In the genomic region with DNA sequence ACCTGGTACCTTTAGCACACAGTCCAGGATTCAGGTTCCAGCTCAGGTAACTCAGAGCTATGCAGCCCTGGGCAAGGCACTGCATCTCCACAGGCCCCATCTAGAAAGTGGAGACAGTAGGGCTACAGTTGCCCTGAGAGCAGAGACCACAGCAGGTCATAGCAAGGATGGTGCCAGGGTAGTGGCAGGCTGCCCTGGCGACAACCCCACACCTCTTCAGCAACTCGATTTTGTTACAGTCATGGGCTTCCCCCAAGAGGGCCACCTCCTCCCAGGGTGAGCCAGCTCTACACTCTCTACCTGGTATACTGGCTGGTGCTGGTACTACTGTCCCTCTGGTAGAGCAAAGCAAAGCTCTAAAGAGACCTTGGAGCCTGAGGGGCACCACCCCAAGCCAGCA, we compare ENCODE assay signal across 23 mouse cellular contexts. TPM values are rescaled to one million over a fixed set of nuclear protein-coding genes. Genes with fewer than 3 reads are reported as not detected.
DNase-seq lines count a peak whose midpoint lies in the region; ATAC-seq and TF ChIP-seq lines count a peak whose summit lies in the region.
"Had no signal": no experiment of that assay in that cellular context is flagged by ENCODE, and none has a peak within 500 bp of the region (broad histone marks: within the 10 kb centered on the region; RNA-seq: fewer than 3 reads in every experiment).

No protein-coding gene starts in this region.

- DNase-seq in adrenal gland, postnatal 14 days = peak; percentile 32
- no peak for DNase-seq in adrenal gland, adult (ENCODE audit: inconsistent age in 2 of 2, low spot score in 1 of 2)
- peak; percentile 64 for DNase-seq in gastrocnemius, adult 2 months
- no peak for DNase-seq in gastrocnemius, postnatal 14 days
- no peak for DNase-seq in limb, embryonic 10.5 days (ENCODE audit: low spot score)
- DNase-seq: adrenal gland, postnatal 25 days; cerebellum, adult 11 months; cerebellum, adult 18-20 months; cerebellum, adult 8-10 months; cerebellum, adult 9-11 months; cerebellum, postnatal 14 days; cerebellum, postnatal 36 days; embryo, embryonic 11 days had no signal

- no peaks in the 10 kb centered on the region for H3K27me3 ChIP-seq in kidney, embryonic 16.5 days (ENCODE audit: insufficient read depth, low read length)
- H3K27me3 ChIP-seq in kidney, embryonic 14.5 days (ENCODE audit: control insufficient read depth, insufficient read depth, low read length) = no peaks in the 10 kb centered on the region
- H3K27me3 ChIP-seq in limb, embryonic 13.5 days = no peaks in the 10 kb centered on the region
- H3K27me3 ChIP-seq in limb, embryonic 10.5 days (ENCODE audit: low read depth, poor library complexity, severe bottlenecking) = no peaks in the 10 kb centered on the region
- H3K27me3 ChIP-seq: embryonic facial prominence, embryonic 12.5 days; embryonic facial prominence, embryonic 15.5 days; forebrain, embryonic 12.5 days had no signal

- intact Hi-C loops in gastrocnemius, adult 2 months (cut with DNase I) = no loop called here
- intact Hi-C loops in gastrocnemius, postnatal 14 days (cut with DNase I; ENCODE audit: low total_unique reads) = no loop called here

- peaks cover 18% of the 10 kb centered on the region for H3K36me3 ChIP-seq in kidney, embryonic 16.5 days (ENCODE audit: insufficient read depth, low read length)
- H3K36me3 ChIP-seq in kidney, embryonic 14.5 days (ENCODE audit: control insufficient read depth, insufficient read depth, low read length) = peaks cover 5% of the 10 kb centered on the region
- peaks cover 41% of the 10 kb centered on the region for H3K36me3 ChIP-seq in limb, embryonic 13.5 days
- peaks cover 46% of the 10 kb centered on the region for H3K36me3 ChIP-seq in limb, embryonic 10.5 days

- no peak for TF ChIP-seq CTCF in gastrocnemius, adult 2 months (IDR thresholded peaks at IDR 0.05)

- no peaks in the 10 kb centered on the region for H3K9me3 ChIP-seq in kidney, embryonic 16.5 days (ENCODE audit: low read length)
- no peaks in the 10 kb centered on the region for H3K9me3 ChIP-seq in kidney, embryonic 14.5 days (ENCODE audit: control insufficient read depth, low read length)
- no peaks in the 10 kb centered on the region for H3K9me3 ChIP-seq in limb, embryonic 13.5 days
- no peaks in the 10 kb centered on the region for H3K9me3 ChIP-seq in limb, embryonic 10.5 days (replicated peaks)
- H3K9me3 ChIP-seq: embryonic facial prominence, embryonic 12.5 days; embryonic facial prominence, embryonic 15.5 days; forebrain, embryonic 10.5 days; forebrain, embryonic 12.5 days had no signal

- H3K4me2 ChIP-seq in kidney, embryonic 16.5 days (replicated peaks; ENCODE audit: low read depth, low read length) = no peak overlapping the region
- H3K4me2 ChIP-seq in kidney, embryonic 14.5 days (replicated peaks; ENCODE audit: low read depth, low read length) = no peak overlapping the region
- no peak overlapping the region for H3K4me2 ChIP-seq in limb, embryonic 13.5 days (replicated peaks)
- H3K4me2 ChIP-seq: embryonic facial prominence, embryonic 12.5 days; embryonic facial prominence, embryonic 15.5 days; forebrain, embryonic 12.5 days had no signal

- no peak overlapping the region for H3K27ac ChIP-seq in gastrocnemius, adult 2 months
- H3K27ac ChIP-seq in kidney, embryonic 16.5 days (ENCODE audit: low read length) = no peak overlapping the region
- no peak overlapping the region for H3K27ac ChIP-seq in kidney, embryonic 14.5 days (ENCODE audit: low read depth, low read length)
- no peak overlapping the region for H3K27ac ChIP-seq in limb, embryonic 13.5 days
- no peak overlapping the region for H3K27ac ChIP-seq in limb, embryonic 10.5 days
- H3K27ac ChIP-seq: embryonic facial prominence, embryonic 12.5 days; embryonic facial prominence, embryonic 15.5 days; forebrain, embryonic 10.5 days; forebrain, embryonic 12.5 days had no signal

- H3K4me1 ChIP-seq in kidney, embryonic 16.5 days (ENCODE audit: insufficient read depth, low read length) = no peaks in the 10 kb centered on the region; the same call in 1 of the 2 replicates
- H3K4me1 ChIP-seq in kidney, embryonic 14.5 days (ENCODE audit: control insufficient read depth, insufficient read depth, low read length) = no peaks in the 10 kb centered on the region
- 0 out of 2 replicates have a peak, but pooled peaks cover 2% of the 10 kb centered on the region for H3K4me1 ChIP-seq in limb, embryonic 13.5 days
- H3K4me1 ChIP-seq in limb, embryonic 10.5 days = 0 out of 2 replicates have a peak, but pooled peaks cover 3% of the 10 kb centered on the region
- H3K4me1 ChIP-seq: embryonic facial prominence, embryonic 12.5 days had no signal

- ATAC-seq in kidney, embryonic 16.5 days (ENCODE audit: low FRiP score, low TSS enrichment) = peak; percentile 33; the same call in 1 of the 2 replicates
- no peak for ATAC-seq in kidney, embryonic 14.5 days (ENCODE audit: low FRiP score, low TSS enrichment)
- no peak for ATAC-seq in limb, embryonic 13.5 days (ENCODE audit: low FRiP score, low read depth)
- ATAC-seq: forebrain, embryonic 14.5 days; forebrain, embryonic 16.5 days had no signal

- H3K4me3 ChIP-seq in gastrocnemius, adult 2 months = no peak overlapping the region
- no peak overlapping the region for H3K4me3 ChIP-seq in kidney, embryonic 16.5 days (ENCODE audit: low read length)
- no peak overlapping the region for H3K4me3 ChIP-seq in kidney, embryonic 14.5 days (ENCODE audit: low read length)
- H3K4me3 ChIP-seq in limb, embryonic 13.5 days = no peak overlapping the region
- no peak overlapping the region for H3K4me3 ChIP-seq in limb, embryonic 10.5 days
- H3K4me3 ChIP-seq: embryonic facial prominence, embryonic 12.5 days; embryonic facial prominence, embryonic 15.5 days; erythroblast, embryonic 14.5 days; forebrain, embryonic 10.5 days; forebrain, embryonic 12.5 days had no signal

- 86% methylated on average over 2 of the region's 2 CpGs for WGBS in kidney, embryonic 16.5 days
- WGBS in kidney, embryonic 14.5 days = 76% methylated on average over 2 of the region's 2 CpGs
- 58% methylated on average over 2 of the region's 2 CpGs for WGBS in limb, embryonic 13.5 days
- WGBS in limb, embryonic 10.5 days = 87% methylated on average over 2 of the region's 2 CpGs

- no peak overlapping the region for H3K9ac ChIP-seq in kidney, embryonic 16.5 days (replicated peaks; ENCODE audit: low read length)
- no peak overlapping the region for H3K9ac ChIP-seq in kidney, embryonic 14.5 days (ENCODE audit: low read depth, low read length)
- 0 out of 2 replicates have a peak overlapping the region, but pooled peaks have one; percentile 35 for H3K9ac ChIP-seq in limb, embryonic 13.5 days
- H3K9ac ChIP-seq: embryonic facial prominence, embryonic 12.5 days; embryonic facial prominence, embryonic 15.5 days; forebrain, embryonic 12.5 days had no signal

RNA-seq across cellular contexts. Expression of a gene that starts 10.9 kb away (rescaled TPM):
- 18.5 and 20.2 TPM in 2 replicates for total RNA-seq in adrenal gland, postnatal 14 days (2021)
- total RNA-seq in gastrocnemius, adult 2 months (2021) = 1 to 10 TPM; 4.4 to 5.0 TPM
- 1 to 10 TPM; 3.2 to 3.3 TPM for total RNA-seq in gastrocnemius, postnatal 14 days (2021)
- polyA plus RNA-seq in kidney, embryonic 16.5 days (2015; fragmentation: Nextera tagmentation; extraction: Ambion mirVana) = 42.5 and 44.1 TPM in 2 replicates
- 41.2 and 42.6 TPM in 2 replicates for polyA plus RNA-seq in kidney, embryonic 14.5 days (2014; fragmentation: Nextera tagmentation; extraction: Ambion mirVana)
- polyA plus RNA-seq in limb, embryonic 13.5 days (2015; fragmentation: Nextera tagmentation; extraction: Ambion mirVana) = 40.4 and 42.5 TPM in 2 replicates
- polyA plus RNA-seq in limb, embryonic 10.5 days (2016; fragmentation: Nextera tagmentation; extraction: Ambion mirVana) = 38.6 and 45.0 TPM in 2 replicates

RNA-seq across cellular contexts. Expression of a gene that starts 19.4 kb away (rescaled TPM):
- 250 and 278 TPM in 2 replicates for total RNA-seq in adrenal gland, postnatal 14 days (2021)
- total RNA-seq in gastrocnemius, adult 2 months (2021) = 100 to 1,000 TPM in 1 of 2 experiments, 10 to 100 TPM in 1; 93.8 to 110 TPM
- 10 to 100 TPM; 75.4 to 90.4 TPM for total RNA-seq in gastrocnemius, postnatal 14 days (2021)
- polyA plus RNA-seq in kidney, embryonic 16.5 days (2015; fragmentation: Nextera tagmentation; extraction: Ambion mirVana) = 430 and 458 TPM in 2 replicates
- polyA plus RNA-seq in kidney, embryonic 14.5 days (2014; fragmentation: Nextera tagmentation; extraction: Ambion mirVana) = 647 and 702 TPM in 2 replicates
- 514 and 554 TPM in 2 replicates for polyA plus RNA-seq in limb, embryonic 13.5 days (2015; fragmentation: Nextera tagmentation; extraction: Ambion mirVana)
- polyA plus RNA-seq in limb, embryonic 10.5 days (2016; fragmentation: Nextera tagmentation; extraction: Ambion mirVana) = 854 and 929 TPM in 2 replicates

RNA-seq across cellular contexts. Expression of a gene that starts 39.7 kb away (rescaled TPM):
- total RNA-seq in adrenal gland, postnatal 14 days (2021) = 5.7 and 10.9 TPM in 2 replicates
- 1 to 10 TPM; 3.6 to 4.1 TPM for total RNA-seq in gastrocnemius, adult 2 months (2021)
- total RNA-seq in gastrocnemius, postnatal 14 days (2021) = 1 to 10 TPM; 5.9 to 6.4 TPM
- 13.5 and 15.9 TPM in 2 replicates for polyA plus RNA-seq in kidney, embryonic 16.5 days (2015; fragmentation: Nextera tagmentation; extraction: Ambion mirVana)
- 7.8 and 9.1 TPM in 2 replicates for polyA plus RNA-seq in kidney, embryonic 14.5 days (2014; fragmentation: Nextera tagmentation; extraction: Ambion mirVana)
- 8.6 and 10.0 TPM in 2 replicates for polyA plus RNA-seq in limb, embryonic 13.5 days (2015; fragmentation: Nextera tagmentation; extraction: Ambion mirVana)
- 13.5 and 14.7 TPM in 2 replicates for polyA plus RNA-seq in limb, embryonic 10.5 days (2016; fragmentation: Nextera tagmentation; extraction: Ambion mirVana)

RNA-seq across cellular contexts. Expression of a gene that starts 55.7 kb away (rescaled TPM):
- total RNA-seq in adrenal gland, postnatal 14 days (2021) = 13.9 and 18.3 TPM in 2 replicates
- 1 to 10 TPM; 2.0 to 3.5 TPM for total RNA-seq in gastrocnemius, adult 2 months (2021)
- total RNA-seq in gastrocnemius, postnatal 14 days (2021) = 1 to 10 TPM; 3.5 to 4.0 TPM
- 41.6 and 42.6 TPM in 2 replicates for polyA plus RNA-seq in kidney, embryonic 16.5 days (2015; fragmentation: Nextera tagmentation; extraction: Ambion mirVana)
- polyA plus RNA-seq in kidney, embryonic 14.5 days (2014; fragmentation: Nextera tagmentation; extraction: Ambion mirVana) = 36.3 and 40.9 TPM in 2 replicates
- polyA plus RNA-seq in limb, embryonic 13.5 days (2015; fragmentation: Nextera tagmentation; extraction: Ambion mirVana) = 25.3 and 27.9 TPM in 2 replicates
- 35.6 and 37.2 TPM in 2 replicates for polyA plus RNA-seq in limb, embryonic 10.5 days (2016; fragmentation: Nextera tagmentation; extraction: Ambion mirVana)

Comparison
In these comparisons a context has a peak if more than half of its experiments do, and no peak if none do; other contexts are left out.
1. DNase-seq: peak in adrenal gland, postnatal 14 days (single experiment) and gastrocnemius, adult 2 months (single experiment); none in adrenal gland, adult (0 of 2), gastrocnemius, postnatal 14 days (single experiment) and limb, embryonic 10.5 days (single experiment).